Mouse (Mus musculus) kidney, adult 2 months (tissue): ENCODE results near the gene Alyref.

Experiments
- CTCF ChIP-seq: fragments of 200-500 bp; conservative IDR thresholded peaks from 2 replicates; pipeline ENCODE4 v1.5.1; 2011; ENCODE audit warnings: low read depth, mild to moderate bottlenecking, control low read depth, low read length, moderate library complexity, mixed read lengths; ENCODE audit not compliant: insufficient read depth, insufficient read length
- POLR2A ChIP-seq: fragments of 200-500 bp; IDR thresholded peaks from one replicate; pipeline ENCODE4 v1.6.1; 2011; ENCODE audit warnings: low read depth, low read length, control low read depth

GRCm38 (mm10) chr11:120575046-120575445, 23.1 kb downstream of the Alyref start:
- TF ChIP-seq CTCF (no peak), POLR2A (no peak)
